Mouse (Mus musculus): ENCODE results near the gene Lsr.

The Lsr gene

DNA sequence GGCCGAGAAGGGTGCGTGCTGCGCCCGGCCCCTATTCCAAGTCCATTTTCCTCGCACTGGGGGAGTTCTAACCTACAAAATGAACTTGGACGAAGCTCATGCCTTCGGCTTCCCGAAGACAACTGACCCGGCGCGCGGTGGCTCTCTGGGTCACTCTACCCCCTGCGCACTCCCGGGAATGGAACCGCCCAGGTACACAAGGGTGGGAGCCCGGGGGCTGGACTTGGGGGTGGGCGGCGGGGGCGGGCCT, at the start of gene Lsr:
TSS of gene Lsr (minus strand) at position 214 of the 250 bp plus-strand sequence.
- DNase-seq = no peak

DNA sequence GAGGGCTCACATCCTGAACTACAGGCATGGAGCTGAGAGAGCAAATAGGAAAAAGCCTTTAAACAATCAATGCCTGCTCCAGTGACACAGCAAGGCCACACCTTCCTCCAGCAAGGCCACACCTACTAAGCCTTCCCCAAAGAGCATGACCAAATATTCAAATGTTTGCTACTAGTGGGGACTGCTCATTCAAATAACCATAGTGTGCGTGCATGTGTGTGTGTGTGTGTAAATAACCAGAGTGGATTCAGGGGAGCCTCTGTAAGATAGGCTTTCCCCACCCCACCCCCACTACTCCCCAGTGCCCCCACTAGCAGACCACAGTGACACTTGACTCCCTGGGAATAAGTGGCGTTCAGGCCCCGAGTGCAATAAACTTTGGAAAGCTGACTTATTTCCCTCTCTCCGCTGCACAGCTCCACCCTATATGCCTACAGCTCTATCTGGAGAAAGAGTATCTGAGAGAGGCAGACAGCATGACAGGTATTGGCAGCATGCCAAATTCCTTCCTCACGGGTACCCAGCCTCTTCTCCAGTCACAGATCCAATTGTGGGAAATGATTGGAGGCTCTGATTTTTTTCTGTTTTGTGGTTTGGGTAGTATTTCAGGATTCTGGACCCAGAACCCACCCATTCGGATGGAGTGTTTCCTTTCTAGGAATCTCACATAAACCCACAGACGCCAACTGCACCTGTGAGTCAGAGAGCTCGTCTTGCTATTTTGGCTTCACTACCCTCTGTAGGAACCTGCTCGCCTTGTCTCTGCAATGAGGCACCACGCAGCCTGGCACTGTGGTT, 44.0 kb upstream of the Lsr start:
- no peak for DNase-seq

DNA sequence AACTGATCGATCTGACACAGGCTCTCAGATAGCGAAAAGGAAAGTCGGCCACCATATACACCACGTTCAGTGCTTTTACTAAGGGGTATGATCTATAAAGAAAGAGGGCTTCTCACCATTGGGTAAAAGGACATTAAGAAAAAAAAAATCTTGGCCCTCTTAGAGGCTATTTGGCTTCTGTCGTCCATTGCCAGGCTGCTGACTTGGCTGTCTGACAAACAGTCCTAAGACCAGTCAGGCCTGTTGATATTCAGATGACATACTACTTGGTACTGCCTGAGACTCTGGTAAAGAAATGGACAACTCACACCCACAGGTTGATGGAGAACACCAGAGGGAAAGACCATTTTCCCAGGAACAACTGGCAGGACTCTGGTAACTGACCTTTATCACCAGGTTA, 39.7 kb upstream of the Lsr start:
- DNase-seq = no peak

DNA sequence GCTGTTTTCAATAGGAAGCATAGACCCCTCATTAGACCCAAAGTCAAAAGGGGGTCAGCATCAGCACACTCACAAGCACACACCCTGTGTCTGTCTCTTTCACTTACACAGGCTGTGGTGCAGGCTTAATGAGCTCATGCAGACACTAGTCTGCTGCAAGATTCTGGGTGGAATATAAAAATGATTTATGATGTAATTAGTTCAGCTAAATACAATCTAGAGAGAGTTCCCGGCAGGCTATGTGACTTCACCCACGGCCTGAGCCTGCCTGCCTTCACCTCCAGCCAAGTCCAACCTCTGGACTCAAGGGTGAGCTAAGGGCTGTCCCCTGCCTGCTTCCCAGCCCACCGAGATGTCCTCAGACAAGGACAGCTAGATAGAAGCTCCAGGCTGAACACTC, 35.6 kb upstream of the Lsr start:
- DNase-seq = no peak

DNA sequence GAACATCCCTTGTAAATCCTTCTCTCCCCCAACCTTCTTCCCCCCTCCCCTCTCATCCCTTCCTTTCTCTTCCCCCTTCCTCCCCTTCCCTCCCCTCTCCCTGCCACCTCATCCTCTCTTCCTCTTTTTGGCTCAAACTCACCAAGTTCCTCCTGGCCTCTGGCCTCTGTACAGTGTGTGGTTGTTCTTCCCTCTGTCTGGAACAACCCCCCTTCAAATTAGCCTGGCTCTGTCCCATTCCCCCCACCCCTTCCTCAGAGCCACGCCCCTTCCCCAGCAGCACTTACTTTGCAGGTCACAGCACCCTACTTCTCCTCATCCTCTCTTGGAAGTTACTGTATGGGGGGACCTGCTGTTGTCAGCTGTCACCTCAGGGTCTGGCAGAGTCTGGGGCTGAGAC, 34.9 kb upstream of the Lsr start:
- no peak for DNase-seq

DNA sequence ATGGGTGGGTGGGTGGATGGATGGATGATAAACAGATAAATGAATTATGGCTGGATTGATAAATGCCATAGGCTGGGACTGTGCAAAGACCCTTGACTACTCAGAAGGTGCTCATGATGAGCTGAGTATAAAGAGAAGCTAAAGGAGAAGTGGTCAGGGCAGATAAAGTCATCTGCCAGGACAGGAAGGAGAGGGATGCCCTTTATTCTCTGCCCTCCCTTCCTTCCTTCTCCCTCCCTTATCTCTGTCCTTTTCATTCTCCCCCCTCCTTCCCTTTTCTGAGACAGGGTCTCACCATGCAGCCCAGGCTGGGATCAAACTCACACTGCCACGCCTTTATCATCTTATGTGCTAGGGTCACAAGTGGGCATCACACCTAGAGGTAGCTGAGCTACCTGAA, 34.5 kb upstream of the Lsr start:
- DNase-seq = no peak

DNA sequence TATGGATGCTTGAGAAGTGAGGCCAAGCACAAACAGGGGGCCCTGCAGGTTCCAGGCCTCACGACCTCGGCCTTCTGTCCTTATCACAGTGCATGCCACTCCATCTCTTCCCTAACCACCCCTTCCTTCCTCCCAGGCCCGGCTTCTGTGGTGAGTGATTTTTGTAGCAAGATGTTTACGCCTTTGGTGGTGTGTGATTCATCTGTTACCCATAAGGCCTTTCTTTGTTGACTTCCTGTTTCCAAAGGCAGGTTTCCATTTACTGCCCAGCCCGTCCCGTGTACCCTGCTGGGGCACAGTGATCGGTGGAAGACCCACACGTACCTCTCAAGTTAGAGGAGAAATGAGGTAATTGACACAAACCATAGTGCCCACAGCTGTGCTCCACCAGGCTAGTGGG, 29.4 kb upstream of the Lsr start:
- DNase-seq = peak; percentile 48 to 59

DNA sequence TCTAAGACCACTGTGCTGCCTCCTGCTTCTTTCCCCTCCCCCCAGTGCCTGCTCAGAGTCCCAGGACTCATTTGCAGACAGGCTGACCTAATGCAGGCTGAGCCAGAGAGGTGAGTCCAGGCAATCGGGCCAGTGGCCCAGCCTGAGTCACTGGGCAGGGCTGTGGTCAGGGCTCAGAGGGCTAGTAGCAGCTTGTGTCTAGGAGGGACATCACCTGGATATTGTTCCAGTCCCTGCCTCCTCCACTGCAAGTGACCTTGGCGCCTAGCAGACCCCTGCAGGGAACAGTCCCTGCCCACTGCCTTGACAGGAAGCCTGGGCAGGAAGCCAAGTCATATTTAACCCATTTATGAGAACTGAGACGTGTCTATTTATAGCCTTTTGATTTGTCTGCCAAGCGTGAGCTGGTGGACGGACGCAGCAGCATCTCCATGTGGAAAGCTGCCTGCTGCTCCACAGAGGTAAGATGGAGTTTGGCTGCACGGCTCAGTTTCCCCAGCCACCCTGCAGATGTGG, 27.3 kb upstream of the Lsr start:
- peak; percentile 60 to 66 for DNase-seq

DNA sequence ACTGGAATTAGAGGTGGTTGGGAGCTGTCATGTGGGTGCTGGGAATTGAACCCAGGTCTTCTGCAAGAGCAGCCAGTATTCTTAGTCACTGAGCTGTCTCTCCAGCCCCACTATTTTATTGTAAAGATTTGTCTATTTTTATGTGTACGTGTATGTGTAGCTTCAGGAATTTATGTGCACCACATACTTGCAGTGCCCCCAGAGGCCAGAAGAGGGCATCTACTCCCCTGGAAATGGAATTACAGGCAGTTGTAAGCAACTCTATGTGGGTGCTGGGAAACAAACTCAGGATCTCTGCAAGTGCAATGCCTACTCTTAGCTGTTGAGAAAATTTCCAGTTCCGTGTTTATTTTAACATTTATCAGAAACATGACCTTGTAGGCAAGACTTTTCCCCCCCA, 23.2 kb upstream of the Lsr start:
- DNase-seq = no peak

DNA sequence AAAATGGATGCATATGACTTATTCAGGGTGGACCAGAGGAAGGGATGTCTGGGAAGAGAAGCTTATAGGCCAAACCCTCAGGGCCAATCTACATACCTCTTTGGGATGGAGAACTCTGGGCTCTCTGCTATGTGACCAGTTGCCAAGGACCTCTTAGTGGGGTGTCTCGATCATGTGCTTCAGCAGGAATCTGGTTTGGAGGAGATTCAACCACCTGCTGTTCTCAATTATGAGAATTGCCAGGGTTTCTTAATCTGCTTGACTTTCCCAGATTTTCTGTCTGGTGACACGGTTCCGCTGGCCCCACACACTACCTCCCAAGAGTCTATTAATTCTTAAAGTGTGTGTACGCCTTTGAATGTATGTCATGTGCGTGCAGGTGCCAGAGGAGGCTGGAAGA, 20.7 kb upstream of the Lsr start:
- DNase-seq = no peak

DNA sequence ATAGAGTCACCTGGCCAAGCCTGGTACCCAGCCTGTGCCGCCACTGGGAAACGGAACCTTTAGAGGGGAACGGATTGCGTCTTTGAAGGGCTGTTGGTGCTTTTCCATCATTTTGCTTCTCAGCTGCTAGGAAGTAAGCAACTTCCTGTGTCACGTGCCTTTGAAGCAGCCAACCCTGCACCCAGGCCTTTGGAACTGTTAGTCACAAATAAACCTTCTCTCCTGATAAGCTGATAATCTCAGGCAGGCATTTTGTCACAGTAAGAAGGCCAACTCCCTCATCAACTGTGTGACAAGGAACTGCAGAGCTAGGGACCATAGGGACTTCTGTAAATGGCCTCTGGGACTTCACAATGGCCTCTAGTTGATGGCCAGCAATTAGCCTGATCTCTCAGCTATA, 18.9 kb upstream of the Lsr start:
- DNase-seq = no peak

DNA sequence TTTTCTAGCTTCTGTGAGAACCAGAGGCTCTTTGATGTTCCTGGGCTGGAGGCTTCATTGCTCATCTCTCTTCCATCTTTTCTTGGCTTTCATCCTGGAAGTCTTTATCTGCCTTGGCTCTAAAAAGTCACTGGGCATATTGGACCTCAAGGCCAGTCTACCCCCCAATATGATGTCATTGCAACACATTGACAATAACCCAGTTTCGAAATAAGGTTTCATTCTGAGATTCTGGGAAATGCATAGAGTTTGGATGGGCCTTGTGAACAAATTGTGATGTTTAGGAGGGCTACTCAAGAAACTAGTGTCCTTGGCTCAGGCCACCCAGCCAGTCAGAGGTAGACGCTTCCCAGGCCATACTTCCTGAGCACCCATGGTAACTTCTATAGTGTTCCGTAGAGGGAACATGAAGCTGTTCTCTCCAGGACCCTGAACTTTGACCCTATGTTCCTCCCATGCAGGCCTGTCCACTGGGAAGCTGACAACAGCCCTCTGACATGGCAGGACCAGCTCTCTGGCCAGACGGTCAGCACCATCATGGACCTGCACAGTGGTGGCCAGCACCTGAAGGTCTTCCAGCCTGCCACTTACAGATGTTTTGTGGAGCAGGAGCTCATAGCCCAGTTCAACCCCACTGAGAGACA, 15.4 kb upstream of the Lsr start:
- no peak for DNase-seq

DNA sequence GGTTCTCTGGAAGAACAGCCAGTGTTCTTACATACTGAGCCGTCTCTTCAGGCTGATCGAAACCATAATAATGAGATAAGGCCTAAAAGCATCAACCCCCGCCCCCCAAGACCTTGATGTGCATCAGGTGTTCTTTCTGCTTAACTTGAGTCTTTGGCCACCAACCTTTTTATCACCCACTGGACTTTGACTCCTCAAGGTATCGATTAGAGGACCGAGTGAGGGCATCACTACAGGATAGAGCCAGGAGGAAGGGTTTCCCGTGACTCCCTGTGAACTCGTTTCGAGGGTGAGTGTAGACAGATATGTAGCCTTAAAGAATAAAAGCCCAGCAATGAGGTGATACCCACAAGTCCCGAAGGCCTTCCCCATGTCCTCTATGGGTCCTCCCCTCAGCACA, 12.1 kb upstream of the Lsr start:
- no peak for DNase-seq

DNA sequence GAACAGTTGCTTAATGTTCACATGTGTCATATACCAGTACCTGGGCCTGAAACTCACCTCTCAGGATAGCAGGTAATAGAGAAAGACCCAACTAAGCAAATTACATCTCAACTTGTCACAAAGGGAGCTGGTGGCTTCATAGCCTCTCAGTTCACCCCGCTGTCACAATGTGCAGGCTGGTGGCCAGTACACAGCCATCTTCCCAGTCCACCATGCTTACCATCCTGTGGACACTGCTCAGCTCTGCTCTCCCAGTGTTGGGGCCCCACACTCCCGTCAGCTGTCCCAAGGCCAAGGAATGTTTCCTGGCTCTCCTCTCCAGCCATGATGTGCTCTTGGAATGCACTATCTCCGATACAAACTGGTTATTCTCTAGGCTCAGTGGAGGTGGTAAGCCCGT, 8.4 kb upstream of the Lsr start:
- DNase-seq = no peak

DNA sequence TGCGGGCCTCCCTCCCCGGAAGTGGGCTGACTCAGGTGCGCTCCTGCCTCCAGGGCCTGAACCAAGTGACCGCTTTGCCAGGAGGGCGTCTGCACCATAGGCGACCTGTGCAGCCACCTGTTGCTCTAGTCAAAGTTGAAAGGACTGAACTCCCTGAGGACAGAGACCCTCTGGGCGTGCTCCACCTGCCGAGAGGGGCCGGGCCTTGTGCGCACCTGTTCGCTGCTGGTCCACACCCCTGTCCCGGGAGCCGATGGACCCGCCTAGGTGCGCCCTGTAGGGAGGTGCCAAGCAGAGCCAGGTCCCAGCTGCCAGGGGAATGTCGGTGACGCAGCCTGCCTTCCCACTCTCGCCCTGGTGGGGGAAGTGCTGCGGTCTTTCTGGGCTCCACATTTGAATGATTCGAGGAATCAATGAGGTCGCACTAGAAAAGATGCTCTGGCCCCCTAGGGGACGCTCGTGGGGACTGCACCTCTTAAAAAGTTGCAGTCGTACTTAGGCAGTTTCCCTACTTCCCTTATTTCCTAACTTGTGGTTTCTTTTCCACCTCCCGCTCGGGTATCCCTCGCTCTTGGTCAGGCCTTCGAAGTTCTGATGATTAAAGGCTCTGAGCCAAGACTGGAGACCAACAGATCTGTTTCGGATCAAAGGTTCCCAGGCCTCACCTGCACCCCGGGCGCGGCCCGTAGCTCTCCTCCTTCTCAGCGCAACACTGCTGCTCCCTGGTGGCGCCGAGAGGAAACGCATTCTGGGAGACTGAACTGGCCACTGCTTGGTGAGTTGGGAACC, 431 bp upstream of the Lsr start, which contains the start of gene Fam187b:
TSS of gene Fam187b (plus strand) at position 290 of the 789 bp plus-strand sequence.
- peak; percentile 79 to 91 for DNase-seq

DNA sequence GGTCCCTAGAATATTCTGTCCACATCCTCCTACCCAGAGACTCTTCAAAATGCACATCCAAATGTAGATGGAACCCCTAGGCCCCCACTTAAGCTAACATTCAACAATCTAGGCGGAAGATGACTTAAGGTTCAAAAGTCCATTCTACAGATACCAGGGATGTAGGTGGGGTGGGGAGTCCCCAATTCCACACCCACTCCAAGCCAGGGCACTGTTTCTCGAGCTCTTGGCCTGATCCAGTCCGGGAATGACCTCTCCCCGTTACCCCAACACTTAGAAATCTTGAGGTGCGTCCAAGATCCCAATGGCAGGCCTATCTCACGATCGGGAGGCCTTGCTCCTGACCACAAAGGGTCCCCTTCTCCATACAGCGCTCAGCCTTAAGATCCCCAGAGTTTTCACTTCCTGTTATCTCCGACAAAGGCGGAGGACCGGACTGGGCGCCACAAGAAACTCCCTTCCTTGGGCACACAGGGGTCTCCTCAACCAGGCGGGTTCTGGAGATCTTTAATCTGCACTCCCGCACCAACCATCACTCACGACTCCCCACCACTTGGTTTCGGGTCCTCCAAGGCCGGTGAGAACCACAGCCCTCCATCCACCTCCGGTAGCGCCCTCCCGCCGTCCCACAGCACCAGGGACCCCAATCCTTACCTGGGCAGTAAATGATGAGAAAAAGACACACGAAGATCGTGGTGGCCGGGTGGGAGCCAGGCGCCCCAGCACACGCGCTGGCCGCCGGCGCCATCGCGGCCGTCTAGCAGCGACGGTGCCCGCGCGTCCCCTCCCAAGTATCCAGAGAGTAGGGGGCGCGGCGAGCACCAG, 626 bp downstream of the Lsr start:
- DNase-seq = no peak

DNA sequence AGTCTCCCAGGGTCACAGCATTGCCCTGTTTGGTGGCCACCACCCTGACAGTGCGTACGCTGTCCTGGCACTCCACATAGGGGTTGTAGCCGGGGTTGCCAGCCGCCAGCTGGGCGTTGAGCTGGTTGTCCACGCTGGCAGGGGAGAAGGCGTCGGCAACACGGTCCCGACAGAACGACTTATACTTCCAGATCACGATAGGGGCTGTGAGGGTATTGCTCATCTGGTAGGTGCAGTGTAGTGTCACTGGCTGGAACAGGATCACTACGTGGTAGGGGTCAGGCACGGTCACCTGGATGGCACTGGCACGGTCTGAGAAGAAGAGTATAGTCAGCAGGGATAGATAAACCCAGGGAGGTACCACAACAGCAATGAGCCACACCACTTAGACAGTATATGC, 1.4 kb downstream of the Lsr start:
- DNase-seq = no peak

DNA sequence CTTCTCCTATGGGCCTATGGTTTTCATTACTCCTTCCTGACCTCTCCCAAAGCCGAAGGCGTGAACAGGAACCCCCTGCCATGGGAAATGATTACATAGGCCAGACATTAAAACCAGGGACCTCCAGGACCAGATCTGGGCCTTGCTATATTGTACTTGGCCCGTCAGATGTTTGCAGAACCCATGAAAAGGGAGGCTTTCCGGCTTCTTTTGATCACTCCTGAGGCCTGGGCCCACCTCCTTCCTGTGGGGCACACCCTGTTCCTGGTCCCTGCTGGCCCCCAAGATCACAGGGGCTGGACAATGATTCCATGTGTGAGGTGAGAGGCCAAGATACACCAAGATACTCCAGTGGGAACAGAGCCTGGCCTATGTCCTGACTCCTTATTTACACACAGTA, 4.1 kb downstream of the Lsr start:
- no peak for DNase-seq

DNA sequence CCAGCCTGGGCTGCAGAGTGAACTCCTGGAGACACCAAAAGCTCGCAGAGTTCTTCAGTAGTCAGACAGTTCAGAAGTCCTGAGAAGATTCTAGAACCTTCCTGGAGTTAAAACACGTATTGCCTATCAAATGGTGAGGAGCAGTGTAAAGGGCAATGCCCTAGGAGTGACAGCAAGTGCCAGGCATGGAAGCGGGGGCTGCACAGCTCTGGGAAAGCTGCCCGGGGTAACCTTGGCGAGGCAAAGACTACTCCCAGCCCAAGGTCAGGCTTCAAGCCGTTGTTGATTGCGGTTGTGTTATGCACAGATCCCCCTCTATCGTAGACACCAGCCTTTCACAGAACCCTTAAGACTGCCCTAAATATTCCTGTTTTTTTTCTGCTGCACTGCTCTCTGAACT, 4.7 kb downstream of the Lsr start:
- no peak for DNase-seq

DNA sequence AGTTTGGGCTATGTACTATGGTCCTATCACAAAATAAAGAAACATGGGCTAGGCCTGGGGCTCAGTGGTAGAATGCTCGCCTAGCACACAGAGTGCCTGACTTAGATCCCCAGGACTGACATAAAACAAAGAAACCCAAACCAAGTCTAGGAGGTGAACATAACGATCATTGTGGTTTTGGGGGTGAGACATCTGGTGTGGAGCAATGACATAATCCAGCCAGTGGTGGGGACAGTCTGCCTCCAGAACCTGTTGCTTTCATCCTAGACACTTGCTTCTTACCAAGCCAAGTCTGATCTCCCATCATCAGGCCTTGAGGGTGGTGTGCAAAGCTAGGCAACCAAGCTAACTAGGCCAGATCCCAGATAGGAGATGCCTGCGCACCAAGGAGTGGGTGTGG, 6.6 kb downstream of the Lsr start:
- DNase-seq = no peak

DNA sequence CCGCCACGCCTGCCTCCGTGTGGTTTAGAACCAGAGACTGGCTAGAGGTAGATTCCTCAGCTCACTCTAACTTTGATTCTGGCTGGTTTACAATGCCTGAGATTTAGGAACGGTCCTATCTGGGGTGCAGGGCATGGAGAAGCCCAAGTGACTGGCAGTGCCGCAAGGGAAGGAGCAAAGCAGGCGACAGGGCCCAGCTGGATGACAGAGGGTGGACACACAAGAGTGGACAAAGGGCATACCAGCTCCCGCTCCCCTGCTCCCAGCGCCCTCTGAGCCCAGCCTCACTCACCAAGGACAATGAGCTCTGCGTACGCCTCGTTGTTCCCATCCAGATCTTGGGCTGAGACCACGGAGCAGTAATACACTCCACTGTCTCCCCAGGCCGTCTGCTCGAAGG, 7.6 kb downstream of the Lsr start:
- DNase-seq = no peak

DNA sequence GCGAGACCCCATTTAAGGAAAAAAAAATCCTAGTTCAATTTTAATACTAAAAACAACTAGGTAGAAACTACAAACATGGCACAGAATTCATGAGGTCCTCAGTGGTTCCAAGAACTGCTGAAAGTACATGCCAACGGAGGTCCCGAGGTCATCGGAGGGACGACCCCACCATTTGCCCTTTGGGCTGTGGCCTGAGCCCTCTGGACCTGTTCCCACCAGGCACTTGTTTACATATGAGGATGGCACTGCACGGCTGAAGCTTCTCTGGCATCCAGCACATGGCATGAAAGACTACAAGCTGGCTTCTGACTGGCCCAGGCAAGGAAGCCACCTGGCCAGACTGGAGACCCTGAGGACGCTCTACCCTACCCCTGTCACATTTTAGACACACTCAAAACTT, 8.9 kb downstream of the Lsr start:
- DNase-seq = no peak

DNA sequence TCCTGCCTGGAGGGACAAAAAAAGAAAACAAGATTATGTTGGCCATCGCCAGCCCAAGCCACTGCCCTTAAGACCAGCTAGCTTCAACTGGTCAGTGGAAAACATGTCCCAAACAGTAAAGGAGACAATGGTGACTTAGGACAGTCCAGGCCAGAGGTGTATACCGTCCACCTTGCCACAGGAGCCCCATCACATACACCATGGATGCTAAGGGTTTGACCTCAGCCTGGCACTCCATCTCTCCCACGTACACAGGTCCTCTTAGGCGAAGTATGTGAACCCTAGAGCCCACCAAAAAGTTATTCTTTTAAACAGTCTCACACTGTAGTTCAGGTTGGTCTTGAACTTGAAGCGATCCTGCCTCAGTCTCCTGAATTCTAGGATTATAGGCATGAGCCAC, 10.4 kb downstream of the Lsr start:
- no peak for DNase-seq
